Mouse (Mus musculus) myocyte (in vitro differentiated cells): ENCODE measurements around the gene Creb5.

ENCODE experiments used
- MYOD1 ChIP-seq, 3 experiments: IDR thresholded peaks; one replicate each; pipeline ENCODE4 v1.6.1; 2011; ENCODE audit warnings: control low read depth in 2 of 3, low read depth in 2 of 3, mild to moderate bottlenecking in 2 of 3, moderate library complexity in 1 of 3; ENCODE audit not compliant: insufficient read length in 2 of 3, control insufficient read depth in 1 of 3
- POLR2A ChIP-seq: IDR thresholded peaks from one replicate; pipeline ENCODE4 v1.6.1; 2011; ENCODE audit warnings: low read depth, mild to moderate bottlenecking, control low read depth, moderate library complexity; ENCODE audit not compliant: insufficient read length
- USF1 ChIP-seq: IDR thresholded peaks from one replicate; pipeline ENCODE4 v1.6.1; 2011; ENCODE audit warnings: low read depth, mild to moderate bottlenecking, control low read depth, moderate library complexity

DNA sequence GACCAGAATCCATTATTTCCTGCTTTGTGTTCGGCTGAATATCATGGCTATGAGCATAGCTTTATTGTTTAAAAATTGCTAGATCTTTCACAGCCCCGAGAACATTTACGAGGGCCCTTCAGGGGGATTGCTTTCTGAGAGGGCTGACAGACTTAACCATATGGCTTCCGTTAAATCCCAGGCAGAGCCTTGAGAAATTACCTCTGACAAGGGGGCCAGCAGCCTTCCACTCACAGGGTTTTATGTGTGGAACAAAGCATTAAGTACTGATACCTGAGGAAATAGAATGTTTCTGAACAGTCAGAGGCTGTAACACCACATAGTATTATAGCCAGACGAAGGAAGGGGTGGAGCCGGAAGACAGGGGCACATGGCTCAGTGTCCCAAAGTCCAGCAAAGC lies 165.2 kb downstream of the Creb5 start:
- TF ChIP-seq MYOD1 (IDR thresholded peaks at IDR 0.05; ENCODE audit: control insufficient read depth in 1 of 3, insufficient read length in 2 of 3, low read depth in 2 of 3): no peak
- no peak for TF ChIP-seq POLR2A
- no peak for TF ChIP-seq USF1
